Mouse (Mus musculus) NIH3T3 (cell line): ENCODE measurements around the gene Agtr2.
"Not testable (repeated sequence)": the region's sequence is repeated elsewhere in the genome, so short reads cannot be mapped to it uniquely, and the experiment has no call there.

Source experiments
- DNase-seq: peaks from one replicate; pipeline ENCODE4 v3.0.0-alpha.2; 2012; ENCODE audit warnings: low read depth

Agtr2 gene

GRCm38 (mm10) chrX:21484414-21484813 lies at the start of gene Agtr2:
TSS of gene Agtr2 (plus strand) at chrX:21484544.
- DNase-seq = peak; percentile 1

DNA sequence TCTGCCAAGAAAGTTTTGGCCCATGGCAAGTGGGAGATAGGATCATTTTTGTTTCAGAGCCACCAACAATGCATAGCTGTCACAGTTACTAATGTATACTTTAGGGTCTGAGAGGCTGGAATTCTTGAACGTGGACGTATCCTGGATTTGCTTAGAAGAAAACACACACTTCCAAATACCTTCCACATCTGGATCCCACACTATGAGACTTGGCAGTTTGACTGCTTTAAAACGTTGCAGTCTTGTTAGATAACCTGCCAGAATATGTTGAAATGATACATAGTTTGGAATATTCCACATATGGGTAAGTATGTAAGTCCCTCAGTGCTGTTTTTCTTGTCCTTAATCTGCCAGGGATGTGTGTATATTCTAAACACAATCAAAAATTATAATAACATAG lies 31.8 kb upstream of the Agtr2 start:
- peak; percentile 14 for DNase-seq

DNA sequence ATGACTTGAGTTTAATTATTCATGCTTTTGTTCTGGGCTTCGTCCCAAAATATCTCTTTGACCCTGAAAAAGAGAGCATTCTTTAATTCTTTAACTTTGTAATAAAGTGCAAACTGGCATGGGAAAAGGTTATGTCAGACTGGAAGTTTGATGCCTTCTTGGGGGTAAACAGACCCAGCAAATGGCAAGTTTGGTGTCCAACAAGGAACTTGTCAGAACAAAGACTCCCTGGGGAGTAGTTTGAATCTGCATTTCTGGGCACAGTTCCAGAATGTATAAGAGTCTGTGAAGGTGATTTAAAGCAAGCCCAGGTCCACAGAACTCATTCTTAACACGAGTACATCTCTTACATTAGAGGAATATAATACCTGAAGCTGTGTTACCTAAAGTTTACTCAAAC lies 3.8 kb downstream of the Agtr2 start:
- no peak for DNase-seq

GRCm38 (mm10) chrX:21500242-21500641 lies 15.9 kb downstream of the Agtr2 start:
- peak; percentile 1 for DNase-seq

- DNase-seq = not testable (repeated sequence)
Observed at GRCm38 (mm10) chrX:21507333-21507732, 23.0 kb downstream of the Agtr2 start.

DNA sequence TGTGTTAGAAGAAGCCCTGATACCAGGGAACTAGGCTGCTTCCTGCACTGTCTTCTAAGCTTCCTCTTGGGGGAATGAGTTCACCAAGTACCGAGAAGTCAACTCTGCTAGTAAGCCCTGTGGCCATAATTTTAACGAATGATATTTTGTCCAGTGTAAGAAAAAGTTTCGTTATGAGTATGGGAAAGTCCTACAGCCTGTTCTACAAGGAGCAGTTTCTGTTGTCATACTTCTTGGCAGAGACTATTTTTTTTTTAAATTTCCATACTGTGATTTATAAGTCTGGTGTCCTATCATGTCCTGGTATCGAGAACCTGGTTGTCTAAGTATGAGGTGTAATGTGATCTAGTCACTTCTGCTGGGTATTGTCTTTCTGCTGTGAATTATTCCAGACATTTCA lies 38.2 kb downstream of the Agtr2 start:
- DNase-seq = no peak
